Mouse (Mus musculus) G1E (cell line): ENCODE measurements at regions not wholly inside any gene's neighbourhood (a gene's known extent, or its start where the extent isn't known, plus 50 kb on each side); places are given as distances from the start of the nearest gene placed in this dataset.

Source experiments
- CTCF ChIP-seq: IDR thresholded peaks from 2 replicates; pipeline ENCODE4 v1.5.1; 2012; ENCODE audit warnings: low read depth, low read length, inconsistent platforms, mixed read lengths
- GATA1 ChIP-seq: IDR thresholded peaks from 2 replicates; pipeline ENCODE4 v1.6.1; 2012; ENCODE audit warnings: borderline replicate concordance, low read length, inconsistent platforms, mixed read lengths
- POLR2AphosphoS5 ChIP-seq: IDR thresholded peaks from 2 replicates; pipeline ENCODE4 v1.6.1; 2012; ENCODE audit warnings: low read depth, low read length, inconsistent platforms; ENCODE audit not compliant: insufficient replicate concordance
- TAL1 ChIP-seq: conservative IDR thresholded peaks from 2 replicates; pipeline ENCODE4 v1.6.1; 2012; ENCODE audit warnings: low read depth, low read length, inconsistent platforms, mixed read lengths

GRCm38 (mm10) chr7:68824399-68824798 is 75.4 kb upstream of the Arrdc4 start:
- no peak for TF ChIP-seq POLR2AphosphoS5
- TF ChIP-seq GATA1: no peak
- no peak for TF ChIP-seq CTCF
- no peak for TF ChIP-seq TAL1
